Mouse (Mus musculus) C2C12 (cell line): ENCODE data around the gene Unc79. TPM values are rescaled to one million over a fixed set of nuclear protein-coding genes. Genes with fewer than 3 reads are reported as not detected.

ENCODE experiments used
- H3K27me3 ChIP-seq: one replicate; pipeline ENCODE4 v1.6.1; 2011; ENCODE audit not compliant: control insufficient read depth, insufficient read depth, insufficient read length
- H3K36me3 ChIP-seq: one replicate; pipeline ENCODE4 v1.6.1; 2011; ENCODE audit not compliant: control insufficient read depth, insufficient read depth
- H3K4me3 ChIP-seq: one replicate; pipeline ENCODE4 v1.5.1; 2011; ENCODE audit warnings: mild to moderate bottlenecking, control low read depth; ENCODE audit not compliant: poor library complexity, insufficient read depth, severe bottlenecking
- H3K79me2 ChIP-seq: one replicate; pipeline ENCODE4 v1.6.1; 2011; ENCODE audit not compliant: control insufficient read depth, insufficient read depth
- H3K79me3 ChIP-seq: one replicate; pipeline ENCODE4 v1.6.1; 2011; ENCODE audit warnings: low read depth, control low read depth
- H3ac ChIP-seq: one replicate; pipeline ENCODE3; 2011; ENCODE audit warnings: low read depth; ENCODE audit not compliant: control insufficient read depth, insufficient read length
- CEBPB ChIP-seq: IDR thresholded peaks from one replicate; pipeline ENCODE4 v1.6.1; 2011; ENCODE audit warnings: low read depth, mild to moderate bottlenecking, control low read depth, moderate library complexity
- CTCF ChIP-seq: IDR thresholded peaks from one replicate; pipeline ENCODE4 v1.5.1; 2011; ENCODE audit not compliant: control insufficient read depth, insufficient read depth, insufficient read length
- FOSL1 ChIP-seq: IDR thresholded peaks from one replicate; pipeline ENCODE4 v1.8.0; 2011; ENCODE audit warnings: mild to moderate bottlenecking, low read length; ENCODE audit not compliant: poor library complexity, insufficient read depth, severe bottlenecking
- MAX ChIP-seq: IDR thresholded peaks from one replicate; pipeline ENCODE4 v1.6.1; 2011; ENCODE audit warnings: mild to moderate bottlenecking, control low read depth
- MYOD1 ChIP-seq: IDR thresholded peaks from one replicate; pipeline ENCODE4 v1.6.1; 2011; ENCODE audit warnings: low read depth; ENCODE audit not compliant: control insufficient read depth, insufficient read length
- MYOG ChIP-seq: IDR thresholded peaks from one replicate; pipeline ENCODE4 v1.6.1; 2011; ENCODE audit not compliant: control insufficient read depth, insufficient read length; ENCODE audit errors: extremely low read depth
- USF1 ChIP-seq: IDR thresholded peaks from one replicate; pipeline ENCODE4 v1.6.1; 2011; ENCODE audit warnings: low read depth, mild to moderate bottlenecking, control low read depth, moderate library complexity
- long read RNA-seq, 2 experiments: library from polyadenylated mRNA; unstranded; transcript quantifications; one replicate each; pipeline ENCODE4 v2.0.0; 2019 to 2020
- polyA plus RNA-seq: library from polyadenylated mRNA; unstranded; fragments of >200 nt; fragmentation: generic; extraction: Trizol; gene quantifications from one replicate; pipeline ENCODE4 v1.2.1, GENCODE M21; 2012; ENCODE audit warnings: missing spikeins

Unc79 gene
- not detected for polyA plus RNA-seq
- long read RNA-seq, experiment 1: 0 reads
- long read RNA-seq, experiment 2: 0 reads

DNA sequence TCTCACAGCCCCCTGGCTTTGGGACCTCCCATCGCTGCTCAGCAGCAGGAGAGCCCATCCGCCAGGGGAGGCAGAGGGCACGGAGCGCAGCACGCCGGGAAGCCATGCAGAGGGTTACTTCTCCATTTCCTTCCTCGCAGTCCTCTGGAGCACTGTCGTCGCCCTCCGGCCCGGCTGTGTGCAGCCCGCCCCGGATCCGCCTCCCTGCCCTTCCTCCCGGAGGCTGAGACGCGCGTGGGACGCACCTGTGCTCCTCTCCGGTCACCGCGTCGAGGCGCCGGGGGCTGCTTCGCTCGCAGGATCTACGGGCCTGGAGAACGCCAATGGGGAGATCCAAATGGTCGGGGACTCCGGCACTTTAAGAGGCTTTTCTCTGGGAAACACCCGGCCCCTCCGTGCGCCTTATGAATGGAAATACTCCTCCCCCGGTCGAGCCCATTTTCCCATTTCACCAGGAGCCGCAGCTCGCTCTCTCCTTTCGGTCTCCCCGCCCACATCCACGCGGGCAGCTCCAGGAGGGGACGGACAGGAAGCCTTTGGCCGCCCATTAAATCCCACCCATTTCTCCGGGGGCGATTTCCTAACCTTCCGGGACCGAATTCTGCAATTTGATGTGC lies at the start of gene Unc79:
Gene Unc79 (plus strand): TSS at position 82 of the 617 bp plus-strand sequence.
- no peaks in the 10 kb centered on the region for H3K36me3 ChIP-seq
- H3K79me3 ChIP-seq: no peaks in the 10 kb centered on the region
- H3K4me3 ChIP-seq: no peak within 1 kb of the TSS

DNA sequence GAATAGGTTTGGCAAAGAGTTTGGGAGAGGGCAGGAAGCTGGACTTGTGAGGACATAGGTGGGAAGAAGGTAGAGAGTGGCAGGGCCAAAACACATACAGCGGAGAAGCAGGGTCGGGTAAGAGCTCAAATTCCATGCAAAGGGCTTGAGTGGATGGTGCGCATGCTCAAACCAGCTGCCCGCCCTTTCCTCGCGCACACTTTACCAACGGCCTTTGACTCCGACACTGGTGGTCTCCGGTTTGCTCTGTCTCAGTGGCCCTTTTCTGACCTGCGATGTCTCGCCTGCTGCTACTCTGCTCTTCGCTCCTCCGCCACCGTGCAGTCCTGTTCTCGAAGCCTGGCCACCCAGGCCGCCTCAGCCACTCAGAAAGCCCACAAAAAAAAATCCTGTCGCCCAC lies 49.6 kb upstream of the Unc79 start, which contains the start of gene Cox8c:
Gene Cox8c (plus strand): TSS at position 226 of the 400 bp plus-strand sequence.
- no peaks in the 10 kb centered on the region for H3K79me2 ChIP-seq
- H3K4me3 ChIP-seq: no peak within 1 kb of the TSS
- TF ChIP-seq MAX: no peak
- TF ChIP-seq MYOD1: no peak
- TF ChIP-seq CTCF: no peak
- no peak within 1 kb of the TSS for H3ac ChIP-seq
- H3K27me3 ChIP-seq: peaks cover 22% of the 10 kb centered on the region
- H3K36me3 ChIP-seq: no peaks in the 10 kb centered on the region
- no peaks in the 10 kb centered on the region for H3K79me3 ChIP-seq

More for the DNA sequence above, at the start of gene Unc79:
- H3ac ChIP-seq: no peak within 1 kb of the TSS
- TF ChIP-seq CTCF (no peak), CEBPB (no peak), MAX (no peak), USF1 (no peak), FOSL1 (no peak), MYOG (no peak), MYOD1 (no peak)
- no peaks in the 10 kb centered on the region for H3K27me3 ChIP-seq
- no peaks in the 10 kb centered on the region for H3K79me2 ChIP-seq

GRCm38 (mm10) chr12:102908191-102908590 lies 40.5 kb upstream of the Unc79 start:
- Histone ChIP-seq H3K36me3 (no peaks in the 10 kb centered on the region), H3K4me3 (no peak overlapping the region), H3K79me2 (no peaks in the 10 kb centered on the region), H3K27me3 (peaks cover 6% of the 10 kb centered on the region), H3ac (no peak overlapping the region), H3K79me3 (no peaks in the 10 kb centered on the region)
- TF ChIP-seq FOSL1 (no peak), CTCF (no peak), MAX (no peak), MYOD1 (no peak), MYOG (no peak), CEBPB (no peak), USF1 (no peak)

DNA sequence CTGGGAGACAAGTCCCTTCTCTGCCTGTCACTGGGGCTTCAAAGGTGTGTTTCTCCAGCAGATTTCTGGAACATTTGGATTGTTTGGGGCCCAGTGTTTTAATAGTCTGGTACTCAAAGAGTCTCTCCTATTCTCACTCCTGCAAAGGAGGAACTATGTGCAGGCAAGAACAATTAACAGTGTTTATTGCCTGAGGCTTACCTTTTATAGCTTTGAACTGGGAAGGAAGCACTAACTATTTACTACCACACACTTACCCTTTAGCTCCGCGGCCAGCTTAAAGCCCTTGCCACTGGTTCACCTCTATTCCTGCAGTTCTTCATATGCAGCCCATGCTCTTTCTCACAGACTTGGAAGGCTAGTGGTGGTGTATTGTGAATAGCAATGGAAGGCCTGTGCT lies 32.6 kb upstream of the Unc79 start:
- Histone ChIP-seq H3K36me3 (no peaks in the 10 kb centered on the region), H3K79me2 (no peaks in the 10 kb centered on the region), H3K27me3 (no peaks in the 10 kb centered on the region), H3K4me3 (no peak overlapping the region), H3K79me3 (no peaks in the 10 kb centered on the region), H3ac (no peak overlapping the region)
- TF ChIP-seq FOSL1 (no peak), CTCF (no peak), USF1 (no peak), CEBPB (no peak), MYOG (no peak), MYOD1 (no peak), MAX (no peak)

DNA sequence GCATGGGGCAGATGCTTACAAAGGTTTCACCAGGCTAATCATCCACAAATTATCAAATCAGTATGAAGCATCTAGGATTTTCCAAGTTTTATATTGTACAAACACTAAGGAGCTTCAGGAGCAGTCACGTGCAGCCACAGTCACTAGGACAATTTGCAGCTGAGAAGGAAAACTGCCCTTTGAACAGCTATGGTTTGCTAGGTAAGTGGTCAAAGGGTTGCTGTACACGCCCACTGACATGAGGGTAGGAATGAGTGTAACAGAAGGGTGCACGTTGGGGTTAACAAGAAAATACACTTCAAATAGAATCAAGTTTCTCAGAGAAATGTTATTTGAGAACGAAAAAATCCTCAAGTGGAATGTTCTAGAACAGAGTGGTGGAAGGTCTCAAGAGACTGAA lies 18.9 kb upstream of the Unc79 start:
- TF ChIP-seq MYOD1: no peak
- H3K4me3 ChIP-seq: no peak overlapping the region
- no peaks in the 10 kb centered on the region for H3K79me2 ChIP-seq
- H3ac ChIP-seq: no peak overlapping the region
- H3K27me3 ChIP-seq: no peaks in the 10 kb centered on the region
- no peaks in the 10 kb centered on the region for H3K36me3 ChIP-seq
- H3K79me3 ChIP-seq: no peaks in the 10 kb centered on the region

GRCm38 (mm10) chr12:102930335-102930734 lies 18.3 kb upstream of the Unc79 start:
- H3K79me2 ChIP-seq: no peaks in the 10 kb centered on the region
- TF ChIP-seq MYOD1: no peak
- TF ChIP-seq MYOG: no peak
- no peak for TF ChIP-seq MAX
- no peak for TF ChIP-seq USF1
- no peak for TF ChIP-seq FOSL1
- TF ChIP-seq CTCF: no peak
- TF ChIP-seq CEBPB: no peak
- no peak overlapping the region for H3K4me3 ChIP-seq

More at GRCm38 (mm10) chr12:102930335-102930734, 18.3 kb upstream of the Unc79 start:
- Histone ChIP-seq H3K27me3 (no peaks in the 10 kb centered on the region), H3ac (no peak overlapping the region), H3K36me3 (no peaks in the 10 kb centered on the region), H3K79me3 (no peaks in the 10 kb centered on the region)
